Mouse (Mus musculus): ENCODE data around the gene Nfib.

- TF ChIP-seq CTCF (IDR thresholded peaks at IDR 0.05; ENCODE audit: control insufficient read depth, insufficient read depth, low read length) = no peak
- no peak for TF ChIP-seq POLR2A (IDR thresholded peaks at IDR 0.05; ENCODE audit: borderline replicate concordance, control insufficient read depth, low read depth, low read length)
Measured at GRCm38 (mm10) chr4:82372217-82372616, 333.3 kb downstream of the Nfib start.

Measured in bone marrow, adult 2 months (tissue).